Mouse (Mus musculus): ENCODE results near the gene Morn3. TPM values are rescaled to one million over a fixed set of nuclear protein-coding genes. Genes with fewer than 3 reads are reported as not detected.

Gene Morn3
- polyA plus RNA-seq (2012; rRNA removed): not detected in 2 replicates
- not detected in 2 replicates for polyA plus RNA-seq (2014; fragmentation: Nextera tagmentation; extraction: Ambion mirVana)

DNA sequence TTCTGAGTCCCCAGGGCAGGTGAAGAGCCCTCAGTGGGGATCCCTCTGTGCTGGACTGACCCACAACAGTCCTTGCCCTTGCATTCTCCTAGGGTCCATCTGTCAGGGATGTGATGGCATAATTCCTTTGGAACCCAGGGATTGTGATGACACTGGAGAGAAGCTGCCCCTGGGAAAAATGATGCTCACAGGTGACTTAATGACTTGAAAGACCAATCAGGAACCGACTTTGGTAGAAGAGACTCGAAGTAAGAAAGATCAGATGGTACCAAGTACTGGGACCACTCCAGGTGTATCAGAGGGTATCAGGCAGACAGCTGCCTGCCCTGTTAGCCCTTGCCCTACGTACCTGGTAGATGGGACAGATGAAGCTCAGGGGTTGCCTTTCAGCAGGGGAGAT lies at the start of gene Morn3:
TSS of gene Morn3 (minus strand) at position 101 of the 400 bp plus-strand sequence.
- Histone ChIP-seq H3K27ac (no peak within 1 kb of the TSS), H3K9me3 (ENCODE audit: control insufficient read depth, low read length) (no peaks in the 10 kb centered on the region), H3K4me1 (replicated peaks; ENCODE audit: control insufficient read depth in 2 of 2, insufficient read depth in 2 of 2, low read length in 1 of 2) (0 out of 4 replicates have a peak, but pooled peaks cover 0 to 8% of the 10 kb centered on the region in 2 experiments), H3K27me3 (ENCODE audit: control insufficient read depth, insufficient read depth, low read length) (no peaks in the 10 kb centered on the region), H3K4me2 (ENCODE audit: low read depth) (no peak within 1 kb of the TSS), H3K4me3 (ENCODE audit: insufficient read depth in 1 of 2, low read depth in 2 of 2, low read length in 2 of 2) (no peak within 1 kb of the TSS), H3K9ac (replicated peaks) (no peak within 1 kb of the TSS), H3K36me3 (replicated peaks; ENCODE audit: control insufficient read depth, insufficient read depth, low read depth) (no peaks in the 10 kb centered on the region)
- TF ChIP-seq EP300 (IDR thresholded peaks at IDR 0.05; ENCODE audit: low read depth) (no peak), CTCF (IDR thresholded peaks at IDR 0.05; ENCODE audit: low read depth) (no peak)
- no peak for ATAC-seq (ENCODE audit: insufficient read depth)
- WGBS (ENCODE audit: insufficient replicate concordance): 59% methylated on average over 3 of the region's 3 CpGs
- DNase-seq (ENCODE audit: low read depth in 3 of 3, low spot score in 3 of 3): no peak

DNA sequence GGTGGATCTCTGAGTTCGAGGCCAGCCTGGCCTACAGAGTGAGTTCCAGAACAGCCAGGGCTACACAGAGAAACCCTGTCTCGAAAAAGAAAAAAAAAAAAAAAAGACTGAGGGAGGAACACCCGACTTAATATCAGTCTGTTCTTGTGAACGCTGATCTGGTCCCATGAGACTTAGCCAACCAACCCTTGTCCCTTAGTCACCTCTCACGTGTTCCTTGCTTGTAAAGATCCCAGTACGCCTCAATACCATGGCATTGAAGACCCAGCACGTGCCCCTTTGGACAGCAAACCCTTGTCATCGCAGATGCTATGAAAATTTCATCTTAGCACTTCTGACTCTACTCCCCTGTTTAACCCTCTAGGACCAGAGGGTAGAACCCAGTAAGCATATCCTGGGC lies 49.5 kb upstream of the Morn3 start:
- TF ChIP-seq EP300 (IDR thresholded peaks at IDR 0.05; ENCODE audit: low read depth) (no peak), CTCF (IDR thresholded peaks at IDR 0.05; ENCODE audit: low read depth) (no peak)
- H3K36me3 ChIP-seq (replicated peaks; ENCODE audit: control insufficient read depth, insufficient read depth, low read depth): peaks cover 26% of the 10 kb centered on the region
- H3K27me3 ChIP-seq (ENCODE audit: control insufficient read depth, insufficient read depth, low read length): no peaks in the 10 kb centered on the region
- H3K9me3 ChIP-seq (ENCODE audit: control insufficient read depth, low read length): no peaks in the 10 kb centered on the region
- ATAC-seq (ENCODE audit: insufficient read depth): no peak
- no peak overlapping the region for H3K4me3 ChIP-seq (ENCODE audit: insufficient read depth in 1 of 2, low read depth in 2 of 2, low read length in 2 of 2)
- H3K4me2 ChIP-seq (ENCODE audit: low read depth): no peak overlapping the region
- peaks cover 47 to 55% of the 10 kb centered on the region in 2 experiments for H3K4me1 ChIP-seq (replicated peaks; ENCODE audit: control insufficient read depth in 2 of 2, insufficient read depth in 2 of 2, low read length in 1 of 2)
- 81% methylated on average over 8 of the region's 8 CpGs for WGBS (ENCODE audit: insufficient replicate concordance)
- peak overlapping the region; percentile 96 for H3K27ac ChIP-seq
- no peak for DNase-seq (ENCODE audit: low read depth in 3 of 3, low spot score in 3 of 3)
- H3K9ac ChIP-seq (replicated peaks): no peak overlapping the region

- peak overlapping the region; percentile 96 for H3K27ac ChIP-seq
- DNase-seq (ENCODE audit: low read depth in 3 of 3, low spot score in 3 of 3) (peak; percentile 85 to 89 (median 87)), ATAC-seq (ENCODE audit: insufficient read depth) (peak; percentile 88)
- H3K4me1 ChIP-seq (replicated peaks; ENCODE audit: control insufficient read depth in 2 of 2, insufficient read depth in 2 of 2, low read length in 1 of 2): peaks cover 58 to 70% of the 10 kb centered on the region in 2 experiments
- TF ChIP-seq EP300 (IDR thresholded peaks at IDR 0.05; ENCODE audit: low read depth) (peak; percentile 88), CTCF (IDR thresholded peaks at IDR 0.05; ENCODE audit: low read depth) (no peak)
- peak overlapping the region; percentile 68 for H3K9ac ChIP-seq (replicated peaks)
- no peaks in the 10 kb centered on the region for H3K9me3 ChIP-seq (ENCODE audit: control insufficient read depth, low read length)
- H3K4me2 ChIP-seq (ENCODE audit: low read depth): peak overlapping the region; percentile 65
- 26% methylated on average over 25 of the region's 25 CpGs for WGBS (ENCODE audit: insufficient replicate concordance)
- peak overlapping the region; percentile 10 to 45 for H3K4me3 ChIP-seq (ENCODE audit: insufficient read depth in 1 of 2, low read depth in 2 of 2, low read length in 2 of 2)
- no peaks in the 10 kb centered on the region for H3K27me3 ChIP-seq (ENCODE audit: control insufficient read depth, insufficient read depth, low read length)
- peaks cover 18% of the 10 kb centered on the region for H3K36me3 ChIP-seq (replicated peaks; ENCODE audit: control insufficient read depth, insufficient read depth, low read depth)
Measured at GRCm38 (mm10) chr5:123094238-123094991, 47.6 kb upstream of the Morn3 start.

DNA sequence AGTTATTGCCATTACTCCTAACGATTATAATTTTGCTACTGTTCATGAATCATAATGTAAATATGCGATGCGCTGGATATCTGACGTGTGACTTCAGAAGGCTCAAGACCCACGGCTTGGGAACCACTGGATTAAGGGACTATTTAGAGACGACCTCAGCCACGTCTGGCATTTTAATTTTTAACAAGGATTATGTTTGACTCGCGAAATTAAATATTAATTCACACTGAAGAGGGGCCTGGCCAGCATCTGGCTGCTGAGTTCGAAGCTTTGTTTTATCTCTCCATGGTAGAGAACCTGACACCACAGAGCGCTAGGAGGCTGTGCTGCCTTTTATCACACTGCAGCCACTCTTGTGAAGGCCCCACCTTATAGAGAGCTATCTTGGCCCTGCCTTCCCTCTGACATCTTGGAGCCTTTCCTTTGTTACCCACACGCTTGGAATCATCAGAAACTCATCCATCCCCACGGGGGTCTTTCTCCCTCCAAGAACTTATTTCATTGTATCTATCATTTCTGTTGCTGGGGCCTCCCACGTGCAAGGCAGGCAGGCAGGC lies 46.3 kb upstream of the Morn3 start:
- DNase-seq (ENCODE audit: low read depth in 3 of 3, low spot score in 3 of 3) (peak; percentile 82 to 87 (median 83)), ATAC-seq (ENCODE audit: insufficient read depth) (peak; percentile 74)
- H3K27me3 ChIP-seq (ENCODE audit: control insufficient read depth, insufficient read depth, low read length): no peaks in the 10 kb centered on the region
- H3K4me3 ChIP-seq (ENCODE audit: insufficient read depth in 1 of 2, low read depth in 2 of 2, low read length in 2 of 2): peak overlapping the region; percentile 2 to 28; a peak in 3 of 4 replicates
- H3K4me2 ChIP-seq (ENCODE audit: low read depth): peak overlapping the region; percentile 65
- peak overlapping the region; percentile 52 for H3K9ac ChIP-seq (replicated peaks)
- peak overlapping the region; percentile 96 for H3K27ac ChIP-seq
- H3K36me3 ChIP-seq (replicated peaks; ENCODE audit: control insufficient read depth, insufficient read depth, low read depth): peaks cover 11% of the 10 kb centered on the region
- H3K9me3 ChIP-seq (ENCODE audit: control insufficient read depth, low read length): no peaks in the 10 kb centered on the region
- TF ChIP-seq CTCF (IDR thresholded peaks at IDR 0.05; ENCODE audit: low read depth) (no peak), EP300 (IDR thresholded peaks at IDR 0.05; ENCODE audit: low read depth) (peak; percentile 85)
- 32% methylated on average over 14 of the region's 14 CpGs for WGBS (ENCODE audit: insufficient replicate concordance)
- H3K4me1 ChIP-seq (replicated peaks; ENCODE audit: control insufficient read depth in 2 of 2, insufficient read depth in 2 of 2, low read length in 1 of 2): peaks cover 58 to 70% of the 10 kb centered on the region in 2 experiments
